Mouse (Mus musculus): Measurements from ENCODE around the gene Derl3. TPM values are rescaled to one million over a fixed set of nuclear protein-coding genes. Genes with fewer than 3 reads are reported as not detected.
"Not testable (repeated sequence)": the region's sequence is repeated elsewhere in the genome, so short reads cannot be mapped to it uniquely, and the experiment has no call there.

Derl3 gene
- 1 to 10 TPM; 1.5 to 3.0 TPM for total RNA-seq (2021)

DNA sequence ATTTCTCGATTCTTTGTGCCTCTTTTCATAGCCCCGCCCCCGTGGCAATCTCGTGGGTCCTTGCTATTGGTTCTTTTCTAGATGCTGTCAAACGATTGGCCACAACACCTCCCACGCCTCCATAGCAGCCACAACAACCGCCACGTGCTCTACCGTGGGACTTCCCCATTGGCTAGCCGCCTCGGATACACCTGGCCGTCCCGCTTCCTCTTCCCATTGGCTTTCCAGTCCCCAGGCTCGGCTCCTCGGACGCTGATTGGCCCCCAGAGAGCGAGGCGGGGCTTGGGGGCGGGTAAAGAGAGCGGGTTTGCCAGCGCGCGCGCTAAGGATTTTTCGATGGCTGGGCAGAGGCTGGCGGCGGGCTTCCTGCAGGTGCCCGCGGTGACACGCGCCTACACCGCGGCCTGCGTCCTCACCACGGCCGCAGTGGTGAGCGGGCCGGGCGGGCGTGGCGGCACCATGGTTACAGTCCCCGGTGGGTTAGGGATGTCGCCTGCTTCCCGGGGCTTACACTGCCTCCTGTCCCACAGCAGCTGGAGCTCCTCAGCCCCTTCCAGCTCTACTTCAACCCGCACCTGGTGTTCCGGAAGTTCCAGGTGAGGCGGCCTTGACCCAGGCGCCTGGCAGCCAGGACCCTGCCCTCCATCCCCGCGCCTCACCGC, at the start of gene Derl3:
Gene Derl3, plus strand, starts transcription at position 325 of the 662 bp plus-strand sequence.
- peak; percentile 96 to 97 for DNase-seq (ENCODE audit: extremely low spot score in 1 of 2, low spot score in 2 of 2)
- intact Hi-C loops (cut with DNase I), result no loop called here

DNA sequence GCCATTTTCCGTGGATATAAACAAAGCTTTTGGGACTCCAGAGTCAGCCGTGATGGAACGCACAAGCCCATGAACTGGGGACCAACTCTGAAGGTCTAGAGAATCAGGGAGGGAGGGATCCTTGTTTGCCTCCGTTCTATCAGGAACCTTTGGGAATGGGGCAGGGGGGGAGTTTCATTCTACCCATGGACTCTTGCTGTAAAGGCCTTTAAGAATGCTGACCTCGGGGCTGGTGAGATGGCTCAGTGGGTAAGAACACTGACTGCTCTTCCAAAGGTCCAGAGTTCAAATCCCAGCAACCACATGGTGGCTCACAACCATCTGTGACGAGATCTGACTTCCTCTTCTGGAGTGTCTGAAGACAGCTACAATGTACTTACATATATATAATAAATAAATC, 49.3 kb upstream of the Derl3 start:
- DNase-seq (ENCODE audit: extremely low spot score in 1 of 2, low spot score in 2 of 2); intact Hi-C loops (cut with DNase I): not testable (repeated sequence)

DNA sequence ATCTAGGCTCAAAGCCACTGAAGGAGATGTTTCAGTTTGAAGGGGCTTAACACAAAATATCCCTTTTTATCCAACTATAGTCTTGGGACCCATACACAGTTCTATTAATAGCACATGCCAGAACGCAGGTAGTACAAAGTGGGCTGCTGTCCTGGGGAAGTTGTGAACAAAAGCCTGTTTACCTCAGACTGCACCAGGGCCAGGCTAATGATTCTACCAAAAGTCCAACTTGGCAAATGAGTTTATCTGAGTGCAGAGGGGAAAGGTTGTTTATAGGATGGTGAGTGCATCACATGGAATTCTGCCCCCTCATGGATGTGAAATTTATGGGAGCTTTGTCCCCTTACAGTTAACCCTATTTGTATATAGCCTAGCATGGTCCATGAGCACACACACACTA, 48.4 kb upstream of the Derl3 start:
- DNase-seq (ENCODE audit: extremely low spot score in 1 of 2, low spot score in 2 of 2), result no peak
- intact Hi-C loops (cut with DNase I), result no loop called here

DNA sequence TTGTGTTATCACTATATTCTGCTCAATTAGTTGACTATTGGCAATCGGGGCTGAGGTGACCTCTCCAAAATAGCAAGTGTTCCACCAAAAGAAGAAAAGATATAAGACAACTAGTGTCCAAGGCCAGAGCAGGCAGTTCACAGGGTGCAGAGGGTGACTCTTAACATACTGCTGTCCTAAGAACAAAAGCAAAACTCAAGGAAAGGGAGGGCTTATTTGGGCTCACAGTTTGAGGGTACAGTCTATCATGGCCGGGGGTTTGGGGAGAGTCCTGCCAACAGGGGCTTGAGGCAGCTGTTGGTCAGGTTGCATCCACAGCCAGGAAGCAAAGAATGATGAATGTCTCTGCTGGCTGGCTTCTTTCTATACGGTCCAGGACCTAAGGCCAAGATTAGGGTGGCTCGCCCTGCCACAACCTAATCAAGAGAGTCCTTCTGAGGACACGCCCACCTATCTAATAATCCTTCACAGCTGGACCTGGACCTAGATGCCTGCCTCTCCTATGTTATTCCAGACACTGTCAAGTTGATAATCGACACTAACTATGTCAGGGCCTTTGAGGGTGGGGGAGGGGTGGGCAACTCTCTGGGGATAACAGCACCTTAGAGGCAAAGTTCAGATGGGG, 47.8 kb upstream of the Derl3 start:
- DNase-seq (ENCODE audit: extremely low spot score in 1 of 2, low spot score in 2 of 2), result no peak
- intact Hi-C loops (cut with DNase I), result no loop called here

DNA sequence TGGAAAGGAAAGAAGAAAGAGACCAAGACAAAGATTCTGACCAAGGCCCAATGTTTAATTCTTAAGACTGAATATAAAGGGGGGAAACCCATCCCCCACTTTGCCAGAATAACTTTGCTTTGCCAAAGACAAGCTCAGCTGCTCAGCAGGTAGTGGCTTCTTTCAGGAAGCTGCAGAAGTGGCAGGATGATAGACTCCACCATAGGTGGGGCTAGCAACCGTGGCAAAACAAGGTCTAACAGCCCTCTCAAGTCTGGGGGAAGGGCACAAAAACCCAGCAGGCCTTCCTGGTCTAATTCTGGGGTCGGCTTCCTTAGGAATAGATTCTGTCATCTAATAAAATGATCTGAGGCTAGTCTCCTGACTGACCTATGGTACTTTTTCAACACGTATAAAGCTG, 44.8 kb upstream of the Derl3 start:
- DNase-seq (ENCODE audit: extremely low spot score in 1 of 2, low spot score in 2 of 2), result no peak
- intact Hi-C loops (cut with DNase I), result no loop called here

DNA sequence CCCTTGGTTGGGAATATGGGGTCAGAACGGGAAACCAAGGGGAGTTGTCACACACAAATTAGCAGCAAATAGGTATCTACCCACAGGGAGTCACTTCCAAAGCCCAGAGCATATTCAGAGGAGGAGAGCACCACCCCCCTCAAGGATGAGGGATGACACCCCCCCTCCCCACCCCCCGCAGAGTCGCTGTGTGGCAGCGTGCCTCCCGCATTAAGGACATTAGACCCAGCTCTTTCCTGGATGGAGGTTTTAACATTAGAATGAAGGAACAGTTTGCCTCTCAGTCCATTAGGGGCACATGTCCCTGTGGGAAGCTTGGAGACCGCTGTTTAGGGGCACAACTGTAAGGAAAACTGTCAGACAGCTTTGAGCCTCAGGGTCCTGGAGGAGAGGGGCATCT, 42.1 kb upstream of the Derl3 start:
- DNase-seq (ENCODE audit: extremely low spot score in 1 of 2, low spot score in 2 of 2), result no peak
- intact Hi-C loops (cut with DNase I), result loop anchor here (5.0 kb wide), 1 partner anchor 264 kb away; the partner anchor contains the start of gene Ggt5

DNA sequence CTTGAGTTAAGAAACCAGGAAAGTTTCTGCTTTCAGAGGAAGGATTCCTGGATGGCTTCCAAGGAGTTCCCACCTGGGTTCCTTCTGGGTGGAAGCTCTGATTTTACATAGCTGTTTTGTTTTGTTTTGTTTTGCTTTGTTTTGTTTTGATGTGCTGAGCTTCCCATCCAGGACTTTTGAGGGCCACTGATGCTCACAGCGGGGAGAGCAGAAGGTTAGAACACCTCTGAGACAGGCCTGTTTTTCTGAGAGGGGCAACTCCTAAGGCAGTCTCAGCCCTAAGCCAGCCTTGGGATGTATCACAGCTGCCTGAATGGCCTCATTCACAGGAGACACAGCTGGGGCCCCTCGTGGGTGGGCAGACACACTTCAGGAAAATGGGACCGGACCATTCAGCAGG, 41.5 kb upstream of the Derl3 start:
- intact Hi-C loops (cut with DNase I), result loop anchor here (2.0 to 5.0 kb wide), 2 partner anchors 107 to 264 kb away; partner anchors contain the start of gene Ggt5
- DNase-seq (ENCODE audit: extremely low spot score in 1 of 2, low spot score in 2 of 2), result no peak

DNA sequence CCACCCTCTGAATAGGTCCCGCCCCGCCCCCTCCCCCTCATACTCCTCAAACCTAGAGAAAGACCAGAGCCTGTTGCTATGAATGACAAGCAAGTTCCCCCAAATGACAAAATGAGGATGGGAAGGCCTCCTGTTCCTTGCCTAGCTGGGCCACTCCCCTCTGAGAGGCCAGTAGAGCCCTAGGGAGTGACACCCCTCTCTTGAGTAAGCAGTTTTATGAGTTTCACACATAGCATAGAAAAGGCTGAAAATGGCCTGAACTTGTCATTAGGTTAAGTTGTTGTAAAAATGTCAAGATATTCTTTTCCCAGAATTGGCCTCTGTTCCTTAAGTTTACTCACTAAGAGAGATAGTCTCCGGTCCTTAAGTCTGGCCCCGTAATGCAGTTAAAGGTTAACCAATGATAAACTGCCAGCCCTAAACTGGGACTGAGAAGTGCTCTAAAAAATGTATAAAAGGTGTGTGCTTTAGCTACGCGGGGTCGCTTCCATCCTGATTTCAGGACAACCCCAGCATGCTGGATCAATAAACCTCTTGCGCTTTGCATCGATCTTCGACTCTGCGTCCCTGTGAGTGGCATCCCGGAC, 40.6 kb upstream of the Derl3 start:
- DNase-seq (ENCODE audit: extremely low spot score in 1 of 2, low spot score in 2 of 2), result no peak
- intact Hi-C loops (cut with DNase I), result loop anchor here (2.0 to 5.0 kb wide), 2 partner anchors 108 to 265 kb away; partner anchors contain the start of gene Ggt5

DNA sequence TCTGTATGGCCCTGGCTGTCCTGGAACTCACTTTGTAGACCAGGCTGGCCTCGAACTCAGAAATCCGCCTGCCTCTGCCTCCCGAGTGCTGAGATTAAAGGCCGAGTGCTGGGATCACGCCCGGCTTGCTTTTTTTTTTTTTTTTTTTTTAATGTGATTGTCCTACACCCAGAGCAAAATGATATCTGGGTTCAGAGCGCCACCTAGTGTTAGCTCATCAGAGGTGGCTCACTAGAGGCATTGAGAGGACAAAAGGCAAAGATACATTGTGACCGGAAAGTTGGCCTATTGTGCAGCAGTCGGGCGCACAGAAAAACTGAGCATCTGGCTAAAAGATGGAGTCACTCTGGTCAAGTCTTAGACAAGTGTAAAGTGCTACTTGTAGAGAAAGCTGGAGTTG, 39.8 kb upstream of the Derl3 start:
- intact Hi-C loops (cut with DNase I), result loop anchor here (2.0 to 5.0 kb wide), 2 partner anchors 109 to 266 kb away; partner anchors contain the start of gene Ggt5

DNA sequence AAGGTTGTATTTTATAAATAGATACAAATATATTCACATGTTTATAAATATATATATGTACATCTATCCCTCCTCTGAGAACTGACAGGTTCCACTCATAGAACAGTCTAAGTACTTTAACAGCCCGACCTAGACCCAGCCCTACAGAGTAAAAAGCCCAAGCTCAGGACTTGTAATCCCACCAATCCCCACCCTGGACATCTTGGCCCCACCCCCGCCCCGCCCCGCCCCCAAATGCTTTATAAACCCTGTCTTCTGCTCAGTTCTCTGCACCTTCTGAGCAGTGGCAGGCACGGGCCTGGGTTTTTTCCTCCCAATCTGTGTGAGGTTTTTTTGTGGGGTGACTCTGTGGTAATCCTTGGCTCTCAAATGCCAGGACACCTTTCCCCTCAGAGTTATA, 39.1 kb upstream of the Derl3 start:
- no peak for DNase-seq (ENCODE audit: extremely low spot score in 1 of 2, low spot score in 2 of 2)
- intact Hi-C loops (cut with DNase I), result loop anchor here (5.0 kb wide), 1 partner anchor 267 kb away; the partner anchor contains the start of gene Ggt5

More for the DNA sequence above, 39.8 kb upstream of the Derl3 start:
- DNase-seq (ENCODE audit: extremely low spot score in 1 of 2, low spot score in 2 of 2), result peak; percentile 78 to 86

DNA sequence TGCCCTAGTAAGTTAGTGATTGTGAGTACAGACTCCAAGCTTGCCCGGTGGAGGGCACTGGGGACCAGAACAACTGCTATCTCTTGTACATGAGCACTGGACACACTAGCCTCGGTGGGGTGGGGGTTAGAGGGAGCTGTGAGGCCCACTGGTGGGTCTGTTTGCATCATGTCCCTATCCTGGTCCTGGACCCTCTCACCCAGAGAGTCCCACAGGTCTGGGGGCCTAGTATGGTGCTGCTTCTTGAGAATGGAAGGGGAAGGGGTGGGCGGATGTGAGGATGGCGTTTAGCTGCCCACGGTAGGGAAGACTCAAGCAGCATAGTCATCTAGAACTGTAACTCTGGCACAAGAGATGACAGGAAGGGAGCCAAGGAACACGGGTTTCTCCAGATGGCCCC, 38.4 kb upstream of the Derl3 start:
- no peak for DNase-seq (ENCODE audit: extremely low spot score in 1 of 2, low spot score in 2 of 2)
- intact Hi-C loops (cut with DNase I), result loop anchor here (5.0 kb wide), 1 partner anchor 267 kb away; the partner anchor contains the start of gene Ggt5

DNA sequence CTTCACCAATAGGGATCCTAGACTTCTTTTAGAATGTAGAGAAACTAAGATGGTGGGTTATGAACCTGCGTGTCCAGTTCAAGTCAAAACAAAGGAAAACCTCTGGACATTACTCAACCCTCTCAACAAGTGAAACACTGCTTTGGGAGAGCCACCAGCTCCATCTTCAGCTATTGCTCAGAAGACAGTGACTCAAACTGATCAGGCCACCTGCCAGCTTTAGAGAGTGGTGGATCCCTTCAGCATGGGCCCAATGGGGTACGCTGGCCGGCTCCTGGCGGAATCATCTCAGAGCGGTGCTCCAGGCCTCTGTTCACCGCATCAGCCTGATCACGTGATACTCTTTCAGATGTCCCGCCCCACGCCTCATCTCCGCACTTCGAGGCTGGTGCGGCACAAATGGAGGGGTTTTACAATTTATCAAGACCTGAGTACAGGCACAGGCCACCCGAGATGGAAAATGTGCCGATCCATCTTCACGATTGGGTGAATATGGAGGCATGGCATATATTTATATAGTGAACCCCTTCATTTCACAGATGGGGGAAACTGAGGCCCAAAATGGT, 37.7 kb upstream of the Derl3 start:
- DNase-seq (ENCODE audit: extremely low spot score in 1 of 2, low spot score in 2 of 2), result no peak
- intact Hi-C loops (cut with DNase I), result no loop called here

DNA sequence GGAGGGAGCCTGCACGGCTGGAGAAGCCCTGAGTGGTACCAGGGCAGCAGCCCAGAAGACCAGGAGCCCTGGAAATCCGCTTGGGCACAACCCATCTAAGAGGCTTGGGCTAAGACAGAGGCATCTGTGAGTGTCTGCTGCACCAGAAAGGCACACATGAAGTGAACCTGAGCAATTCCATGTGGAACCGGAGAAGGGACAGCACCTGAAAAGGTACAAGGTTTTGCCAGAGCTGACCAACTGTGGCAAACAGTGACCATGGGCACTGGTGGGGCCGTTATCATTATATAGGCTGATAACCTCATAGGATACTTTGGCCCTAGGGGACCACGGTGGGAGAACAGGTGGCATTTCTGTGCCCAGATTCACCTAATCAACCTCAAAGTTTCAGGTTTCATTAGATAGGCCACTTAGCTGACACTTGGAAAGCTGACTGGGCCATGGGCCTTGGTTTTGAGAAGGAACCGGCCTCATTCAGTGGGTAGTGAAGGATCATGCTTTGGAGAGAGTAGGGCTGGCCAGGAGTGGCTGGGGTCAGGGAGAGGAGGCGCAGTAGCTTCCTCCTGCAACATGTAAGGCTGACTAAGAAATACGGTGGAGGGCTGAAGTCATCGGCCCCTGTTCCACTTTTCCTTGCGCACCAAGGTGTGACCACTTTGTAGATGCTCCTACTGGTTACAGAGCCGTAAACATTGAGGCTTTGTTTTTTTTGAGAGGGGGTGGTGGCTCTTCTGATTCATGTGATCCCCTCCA, 36.9 kb upstream of the Derl3 start:
- no peak for DNase-seq (ENCODE audit: extremely low spot score in 1 of 2, low spot score in 2 of 2)
- intact Hi-C loops (cut with DNase I), result no loop called here

DNA sequence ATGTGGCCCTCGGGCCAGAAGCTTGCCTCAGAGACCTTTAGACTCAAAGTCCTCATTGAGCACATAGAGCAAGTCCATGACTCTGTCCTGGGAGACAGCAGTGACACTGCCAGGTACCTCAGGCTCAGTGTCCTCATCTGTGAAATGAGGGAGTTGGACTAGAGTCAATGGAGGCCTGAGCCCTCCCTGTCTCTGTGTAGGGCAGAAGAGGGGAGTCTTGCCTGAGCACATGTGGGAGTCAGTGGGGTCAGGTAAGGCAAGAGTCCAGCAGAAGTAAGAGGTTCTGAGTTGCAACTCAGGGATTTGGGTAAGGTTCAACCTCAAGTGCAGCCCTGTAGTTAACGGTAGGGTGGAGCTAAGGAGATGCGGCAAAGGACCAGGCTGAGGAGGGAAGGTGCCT, 36.2 kb upstream of the Derl3 start:
- DNase-seq (ENCODE audit: extremely low spot score in 1 of 2, low spot score in 2 of 2), result no peak
- intact Hi-C loops (cut with DNase I), result no loop called here

DNA sequence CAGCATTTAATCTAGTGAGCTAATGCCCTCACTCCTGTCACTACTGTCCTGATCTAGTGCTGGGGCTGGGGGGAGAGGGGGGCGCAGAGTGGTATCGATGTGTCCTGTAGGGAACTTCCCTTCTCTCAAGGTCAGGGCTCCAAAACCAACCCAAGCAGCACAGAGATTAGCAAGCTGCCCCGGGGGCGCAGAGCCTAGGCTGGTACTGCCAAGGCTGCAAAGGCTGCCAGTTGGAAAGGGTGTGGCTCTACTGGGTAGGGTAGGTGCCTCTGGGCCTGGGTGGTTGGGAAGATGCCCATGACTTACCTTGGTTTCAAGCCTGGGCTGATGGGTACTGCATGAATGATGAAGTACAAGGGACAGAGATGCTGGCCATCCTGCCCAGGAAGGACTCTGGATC, 35.6 kb upstream of the Derl3 start:
- intact Hi-C loops (cut with DNase I), result no loop called here
- DNase-seq (ENCODE audit: extremely low spot score in 1 of 2, low spot score in 2 of 2), result no peak

DNA sequence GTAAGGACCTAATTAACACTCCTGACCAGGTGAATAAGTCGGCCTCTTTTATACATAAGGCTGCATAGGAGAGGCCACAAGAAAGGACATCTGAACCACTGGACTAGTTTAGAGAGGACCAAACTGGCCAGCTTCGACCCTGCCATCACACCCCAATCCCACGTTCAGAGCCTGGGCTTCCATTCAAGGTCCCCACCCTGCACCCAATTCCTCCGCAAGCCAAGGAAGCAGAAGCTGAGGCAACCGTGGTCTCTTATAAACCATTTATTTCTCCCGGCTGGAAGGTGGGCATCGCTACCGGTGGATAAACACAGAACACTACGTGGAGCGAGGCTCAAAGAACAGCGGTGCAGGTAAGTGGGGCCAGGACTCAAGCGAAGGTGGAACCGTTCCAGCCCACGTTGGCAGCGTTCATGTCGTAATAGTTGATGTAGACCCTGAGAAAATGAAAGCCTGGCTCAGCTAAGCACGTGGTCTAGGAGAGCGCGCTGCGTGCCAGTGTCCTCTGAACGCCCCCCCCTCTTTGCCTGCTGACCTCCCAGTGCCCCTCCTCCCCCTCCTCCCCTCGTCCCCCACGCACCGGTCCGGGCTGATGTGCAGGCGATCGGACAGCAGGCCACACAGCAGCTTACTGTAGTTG, 34.0 kb upstream of the Derl3 start:
- DNase-seq (ENCODE audit: extremely low spot score in 1 of 2, low spot score in 2 of 2), result peak in 1 of 2 experiments; percentile 57
- intact Hi-C loops (cut with DNase I), result no loop called here

DNA sequence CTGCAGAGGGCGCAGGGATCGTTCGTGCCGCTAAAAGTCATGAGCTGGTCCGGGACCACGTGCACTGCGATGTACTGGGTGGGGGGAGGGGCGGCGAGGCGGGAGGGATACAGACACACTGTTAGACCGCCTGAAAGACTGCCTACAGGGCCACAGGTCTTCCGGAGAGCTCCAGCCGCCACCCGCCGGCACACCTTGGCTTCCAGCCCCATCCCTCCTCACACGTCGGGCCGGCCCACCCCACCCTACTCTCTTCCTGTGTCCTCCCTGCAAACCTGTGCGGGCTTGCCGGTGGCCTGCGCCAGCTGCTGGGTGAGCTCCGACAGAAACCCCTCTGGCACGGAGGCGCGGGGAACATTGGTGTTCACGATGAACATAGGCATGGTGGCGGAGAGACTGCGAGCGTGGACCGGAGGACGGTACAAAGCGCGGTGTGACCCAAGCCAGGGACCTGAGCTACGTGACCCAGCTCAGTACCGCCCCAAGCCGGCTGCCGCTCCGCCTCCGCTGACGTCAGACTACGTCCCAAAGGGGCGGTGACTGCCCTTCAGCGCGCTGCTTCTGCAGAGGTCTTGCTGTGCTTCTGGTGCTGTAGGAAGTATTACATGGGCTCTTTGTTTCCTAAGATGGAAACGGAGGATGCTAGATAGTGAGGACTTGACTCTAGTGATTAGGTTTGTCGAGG, 33.3 kb upstream of the Derl3 start, which contains the start of gene Mif:
Gene Mif, minus strand, starts transcription at position 455 of the 685 bp plus-strand sequence.
- intact Hi-C loops (cut with DNase I), result not testable (repeated sequence)
- DNase-seq (ENCODE audit: extremely low spot score in 1 of 2, low spot score in 2 of 2), result peak; percentile 74 to 91

DNA sequence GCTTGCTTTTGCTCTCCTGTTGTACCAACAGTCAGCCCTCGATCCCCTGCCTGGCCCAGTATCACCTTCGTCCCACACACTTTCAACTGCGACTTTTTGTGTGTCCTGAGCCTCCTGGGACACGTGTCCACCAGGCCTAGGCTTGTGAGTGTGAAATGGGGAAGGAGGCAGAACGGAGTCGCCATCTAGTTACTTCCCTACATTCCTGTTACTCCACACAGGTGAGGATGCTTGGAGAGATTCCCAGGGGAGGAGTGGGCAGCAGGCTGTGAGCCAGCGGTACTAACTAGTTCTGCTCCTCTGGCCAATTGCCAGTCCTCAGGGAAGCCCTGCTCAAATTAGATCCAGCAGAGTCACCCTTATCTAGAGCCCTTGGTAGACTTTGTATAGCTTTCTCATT, 32.5 kb upstream of the Derl3 start:
- no peak for DNase-seq (ENCODE audit: extremely low spot score in 1 of 2, low spot score in 2 of 2)
- intact Hi-C loops (cut with DNase I), result no loop called here

Data from left cerebral cortex, postnatal 10 days (tissue).